Comparison of ENCODE assay signal across 8 mouse cellular contexts in the genomic region with DNA sequence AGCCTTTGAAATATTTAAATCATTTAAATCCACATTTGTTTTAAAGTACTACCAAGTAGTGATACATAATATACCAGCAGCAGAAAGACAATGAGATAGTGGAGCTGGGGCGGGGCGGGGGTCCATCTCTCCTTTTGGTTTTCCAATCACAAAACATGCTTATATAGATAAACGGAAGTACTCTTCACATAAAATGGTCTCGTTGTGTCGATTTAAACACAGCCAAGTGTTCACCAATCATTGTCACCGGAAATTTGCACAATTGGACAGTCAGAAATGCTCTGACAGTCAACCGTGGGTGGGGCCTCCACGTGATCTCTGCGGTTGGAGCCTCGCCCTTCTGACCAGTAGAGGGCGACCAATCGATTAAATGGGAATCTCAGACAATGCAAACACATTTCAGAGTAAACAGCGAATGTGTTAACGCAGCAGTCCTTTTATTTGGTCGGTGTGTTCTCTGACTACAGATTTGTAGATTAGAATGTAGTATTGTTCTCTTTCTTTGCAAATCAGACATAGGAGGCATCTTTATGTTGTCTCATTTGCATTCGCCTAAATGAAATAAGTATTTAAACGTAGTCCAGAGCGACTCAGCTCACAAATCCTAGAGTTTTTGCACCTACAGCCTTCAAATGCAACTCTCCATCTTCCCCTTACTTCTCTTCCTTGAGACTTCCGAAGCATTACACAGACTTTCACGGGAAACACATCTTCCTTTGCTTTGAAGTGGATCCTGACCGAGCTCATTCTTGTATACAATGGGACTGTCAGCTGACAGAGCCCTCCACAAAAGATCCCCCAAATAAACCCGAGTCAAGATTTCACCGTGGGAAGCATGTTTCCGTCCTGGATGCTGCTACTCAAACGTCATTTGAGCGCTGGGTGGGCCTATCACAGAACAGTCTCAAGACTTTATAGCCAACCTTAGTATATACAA. TPM values are rescaled to one million over a fixed set of nuclear protein-coding genes. Genes with fewer than 3 reads are reported as not detected.
DNase-seq lines count a peak whose midpoint lies in the region; ATAC-seq lines count a peak whose summit lies in the region.

No protein-coding gene starts in this region.

- 16% methylated on average over 26 of the region's 26 CpGs for WGBS in intestine, embryonic 14.5 days

- peak overlapping the region; percentile 34; the same call in 1 of the 2 replicates for H3K9ac ChIP-seq in intestine, embryonic 14.5 days (ENCODE audit: low read length)

- H3K4me1 ChIP-seq in intestine, embryonic 14.5 days (replicated peaks; ENCODE audit: control insufficient read depth, insufficient read depth, low read length), result peaks cover 4% of the 10 kb centered on the region

- intact Hi-C loops in left cerebral cortex, postnatal 14 days (cut with DNase I), result loop anchor here (1.0 to 5.0 kb wide), 6 partner anchors 55 to 670 kb away; a partner anchor contains a TSS

- peak overlapping the region; percentile 83 for H3K27ac ChIP-seq in intestine, embryonic 14.5 days (ENCODE audit: low read depth)

- no peaks in the 10 kb centered on the region for H3K36me3 ChIP-seq in intestine, embryonic 14.5 days (ENCODE audit: control insufficient read depth, insufficient read depth, low read length)

- H3K4me2 ChIP-seq in intestine, embryonic 14.5 days (ENCODE audit: low read length), result peak overlapping the region; percentile 79

- DNase-seq in adrenal gland, adult 18-20 months (ENCODE audit: low spot score in 2 of 2), result peak; percentile 79 to 80
- DNase-seq in embryo, embryonic 11 days, result peak; percentile 94
- peak; percentile 80 for DNase-seq in gastrocnemius, postnatal 25 days
- DNase-seq in intestine, embryonic 14.5 days (ENCODE audit: low spot score), result peak; percentile 78
- peak; percentile 90 to 95 for DNase-seq in left cerebral cortex, postnatal 14 days (ENCODE audit: low spot score in 2 of 2)
- peak; percentile 92 for DNase-seq in mesoderm, embryonic 11.5 days (ENCODE audit: low read depth, low spot score)
- DNase-seq in right cerebral cortex, postnatal 36 days (ENCODE audit: low spot score in 2 of 2), result peak; percentile 84 to 87
- DNase-seq in yolk sac, embryonic 10.5 days (ENCODE audit: low spot score), result peak; percentile 86

- H3K9me3 ChIP-seq in intestine, embryonic 14.5 days (ENCODE audit: control insufficient read depth, low read length), result no peaks in the 10 kb centered on the region

- peak; percentile 81 for ATAC-seq in intestine, embryonic 14.5 days (replicated peaks; ENCODE audit: low FRiP score, low TSS enrichment, low read depth)

- H3K4me3 ChIP-seq in intestine, embryonic 14.5 days (ENCODE audit: low read depth, low read length), result peak overlapping the region; percentile 50

- no peaks in the 10 kb centered on the region for H3K27me3 ChIP-seq in intestine, embryonic 14.5 days (replicated peaks; ENCODE audit: control insufficient read depth, insufficient read depth, low read length)

RNA-seq across cellular contexts. Expression of a gene that starts 8.3 kb away (rescaled TPM):
- under 1 TPM; 0.42 to 0.56 TPM for total RNA-seq in adrenal gland, adult 18-20 months (2021)
- total RNA-seq in gastrocnemius, postnatal 25 days (2021), result not detected
- 0.32 TPM in 1 of 2 replicates, not detected in the other for polyA plus RNA-seq in intestine, embryonic 14.5 days (2014; fragmentation: Nextera tagmentation; extraction: Ambion mirVana)
- under 1 TPM; 0.23 to 0.57 TPM for total RNA-seq in left cerebral cortex, postnatal 14 days (2021)

RNA-seq across cellular contexts. Expression of a gene that starts 38.1 kb away (rescaled TPM):
- total RNA-seq in adrenal gland, adult 18-20 months (2021), result under 1 TPM; 0.42 to 0.50 TPM
- 1 to 10 TPM in 1 of 2 experiments, under 1 TPM in 1; 0.59 to 1.4 TPM for total RNA-seq in gastrocnemius, postnatal 25 days (2021)
- polyA plus RNA-seq in intestine, embryonic 14.5 days (2014; fragmentation: Nextera tagmentation; extraction: Ambion mirVana), result 14.2 and 17.3 TPM in 2 replicates
- 1 to 10 TPM; 2.4 to 3.0 TPM for total RNA-seq in left cerebral cortex, postnatal 14 days (2021)

RNA-seq across cellular contexts. Expression of a gene that starts 38.2 kb away (rescaled TPM):
- total RNA-seq in adrenal gland, adult 18-20 months (2021), result 1 to 10 TPM; 2.7 to 3.6 TPM
- 1 to 10 TPM; 3.1 to 4.1 TPM for total RNA-seq in gastrocnemius, postnatal 25 days (2021)
- 8.0 and 9.5 TPM in 2 replicates for polyA plus RNA-seq in intestine, embryonic 14.5 days (2014; fragmentation: Nextera tagmentation; extraction: Ambion mirVana)
- total RNA-seq in left cerebral cortex, postnatal 14 days (2021), result 10 to 100 TPM; 19.3 to 21.6 TPM

Comparison
In these comparisons a context has a peak if more than half of its experiments do, and no peak if none do; other contexts are left out.
1. Peak in every context shown above with its lines: DNase-seq, ATAC-seq, H3K4me3 ChIP-seq and H3K27ac ChIP-seq.